In the genomic region with DNA sequence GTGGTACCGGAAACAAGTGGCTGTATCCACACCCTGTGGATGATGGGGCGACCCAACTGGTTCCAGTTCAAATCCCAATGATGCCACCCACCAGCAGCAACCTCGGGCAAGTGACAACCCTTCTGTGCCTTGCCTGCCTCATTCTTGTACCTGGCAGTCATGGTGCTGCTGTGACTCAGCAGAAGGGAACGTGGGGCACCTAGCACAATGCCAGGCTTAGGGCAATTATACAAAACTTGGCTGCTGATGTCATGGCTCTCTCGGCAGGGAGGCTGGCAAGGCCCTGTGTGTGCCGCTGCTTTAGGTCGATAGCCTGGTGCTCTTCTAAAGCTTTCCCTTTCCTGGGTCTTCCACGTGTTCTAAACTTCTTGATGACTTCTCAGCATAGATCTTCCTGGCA, we compare ENCODE assay signal across 17 mouse cellular contexts. TPM values are rescaled to one million over a fixed set of nuclear protein-coding genes. Genes with fewer than 3 reads are reported as not detected.
DNase-seq lines count a peak whose midpoint lies in the region; TF ChIP-seq lines count a peak whose summit lies in the region.
"Had no signal": no experiment of that assay in that cellular context is flagged by ENCODE, and none has a peak within 500 bp of the region (broad histone marks: within the 10 kb centered on the region; RNA-seq: fewer than 3 reads in every experiment).

No protein-coding gene starts in this region.

- no peak for TF ChIP-seq CTCF in layer of hippocampus, adult 2 months (conservative IDR thresholded peaks at IDR 0.05)

- H3K4me3 ChIP-seq in layer of hippocampus, adult 2 months = no peak overlapping the region
- H3K4me3 ChIP-seq: gastrocnemius, adult 2 months; hindbrain, embryonic 12.5 days; hindbrain, embryonic 15.5 days had no signal

- peak; percentile 40 for DNase-seq in cerebellum, adult 11-12 months
- no peak for DNase-seq in cerebellum, adult 8-10 months
- DNase-seq in cerebellum, adult 9-11 months = peak; percentile 47
- no peak for DNase-seq in cerebellum, adult 11 months
- DNase-seq in layer of hippocampus, adult 2 months (ENCODE audit: low spot score in 2 of 2) = no peak
- no peak for DNase-seq in layer of hippocampus, adult 8-10 months (ENCODE audit: low spot score in 2 of 2)
- peak; percentile 81 for DNase-seq in brain, adult 2 months (ENCODE audit: low read depth, low spot score)
- DNase-seq in embryo, embryonic 10.5 days (ENCODE audit: low spot score) = no peak
- DNase-seq: adrenal gland, adult 2 months; adrenal gland, postnatal 14 days; forebrain, postnatal 0 days; gastrocnemius, adult 2 months; gastrocnemius, postnatal 14 days; heart, adult 11 months; kidney, adult 2 months had no signal

- peak overlapping the region; percentile 15; the same call in 1 of the 2 replicates for H3K27ac ChIP-seq in layer of hippocampus, adult 2 months
- H3K27ac ChIP-seq: gastrocnemius, adult 2 months; hindbrain, embryonic 12.5 days; hindbrain, embryonic 15.5 days had no signal

RNA-seq across cellular contexts. Expression of a gene that starts 48.5 kb away (rescaled TPM):
- 100 to 1,000 TPM; 106 to 113 TPM for total RNA-seq in layer of hippocampus, adult 2 months (2021)
- total RNA-seq in layer of hippocampus, adult 8-10 months (2022) = 100 to 1,000 TPM in 2 of 4 experiments, 10 to 100 TPM in 2; 91.6 to 116 (median 104) TPM

Comparison
In these comparisons a context has a peak if more than half of its experiments do, and no peak if none do; other contexts are left out.
1. DNase-seq: peak in cerebellum, adult 11-12 months (single experiment), cerebellum, adult 9-11 months (single experiment) and brain, adult 2 months (single experiment); none in cerebellum, adult 8-10 months (single experiment), cerebellum, adult 11 months (single experiment), layer of hippocampus, adult 2 months (0 of 2), layer of hippocampus, adult 8-10 months (0 of 2) and embryo, embryonic 10.5 days (single experiment).